7 mouse cellular contexts compared by ENCODE assay signal in the genomic region with DNA sequence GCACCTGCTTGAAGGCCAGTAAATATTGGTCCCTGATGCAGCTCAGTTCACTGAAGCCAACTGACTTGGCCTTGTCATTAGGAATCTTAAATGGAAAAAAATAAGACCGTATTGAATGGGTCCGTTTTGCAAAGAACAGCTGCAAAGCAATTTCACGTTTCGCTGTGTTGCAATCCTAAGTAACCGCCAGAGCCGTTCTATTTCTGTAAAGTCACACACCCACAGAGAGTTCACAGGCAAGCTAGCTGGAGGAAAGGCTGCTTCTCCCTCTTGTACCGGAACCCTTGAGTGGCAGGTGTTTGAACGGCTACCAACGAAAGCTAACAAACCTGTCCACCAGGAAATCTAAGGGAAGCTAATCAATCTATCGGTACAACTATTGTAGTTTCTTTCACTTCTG.
A peak's percentile ranks its signal among the peaks of the same experiment; 100 is the strongest.
DNase-seq lines count a peak whose midpoint lies in the region; ATAC-seq and TF ChIP-seq lines count a peak whose summit lies in the region.

No protein-coding gene starts in this region.

- ATAC-seq in lung, embryonic 14.5 days (ENCODE audit: insufficient read depth) = no peak; the same call in 1 of the 2 replicates

- no peak for TF ChIP-seq CTCF in lung, embryonic 14.5 days (IDR thresholded peaks at IDR 0.05; ENCODE audit: low read depth)
- no peak for TF ChIP-seq CTCF in thymus, adult 2 months (IDR thresholded peaks at IDR 0.05; ENCODE audit: borderline replicate concordance, control insufficient read depth, extremely low read depth, insufficient read depth, low read length, poor library complexity)

- no peak overlapping the region for H3K4me3 ChIP-seq in lung, embryonic 14.5 days (ENCODE audit: low read depth, low read length)
- H3K4me3 ChIP-seq in thymus, adult 2 months (ENCODE audit: control insufficient read depth, insufficient read depth, low read length) = no peak overlapping the region

- H3K9me3 ChIP-seq in lung, embryonic 14.5 days (ENCODE audit: low read depth, low read length) = no peaks in the 10 kb centered on the region

- no peaks in the 10 kb centered on the region for H3K36me3 ChIP-seq in lung, embryonic 14.5 days (ENCODE audit: insufficient read depth)
- no peaks in the 10 kb centered on the region for H3K36me3 ChIP-seq in thymus, adult 2 months (ENCODE audit: control insufficient read depth, insufficient read depth, low read length)

- no peak for TF ChIP-seq POLR2A in thymus, adult 2 months (IDR thresholded peaks at IDR 0.05; ENCODE audit: control insufficient read depth, extremely low read depth, insufficient read depth, low read length, poor library complexity)

- intact Hi-C loops in heart, postnatal 14 days (cut with DNase I) = no loop called here

- no peak overlapping the region; the same call in 1 of the 2 replicates for H3K27ac ChIP-seq in lung, embryonic 14.5 days (ENCODE audit: low read depth)
- peak overlapping the region; percentile 65 for H3K27ac ChIP-seq in thymus, adult 2 months (ENCODE audit: control insufficient read depth, insufficient read depth, low read length)

- H3K4me2 ChIP-seq in lung, embryonic 14.5 days = no peak overlapping the region

- WGBS in lung, embryonic 14.5 days = 56% methylated on average over 10 of the region's 10 CpGs
- 12% methylated on average over 10 of the region's 10 CpGs for WGBS in thymus, adult 2 months

- H3K4me1 ChIP-seq in lung, embryonic 14.5 days (ENCODE audit: insufficient read depth) = no peaks in the 10 kb centered on the region; the same call in 1 of the 2 replicates
- peaks cover 6% of the 10 kb centered on the region for H3K4me1 ChIP-seq in thymus, adult 2 months (replicated peaks; ENCODE audit: control insufficient read depth, insufficient read depth, low read length)

- H3K27me3 ChIP-seq in lung, embryonic 14.5 days (ENCODE audit: insufficient read depth, low read length) = no peaks in the 10 kb centered on the region
- no peaks in the 10 kb centered on the region for H3K27me3 ChIP-seq in thymus, adult 2 months (ENCODE audit: control insufficient read depth, insufficient read depth, low read length)

- peak; percentile 15 to 64 for DNase-seq in spleen, postnatal 4 days (ENCODE audit: low spot score in 2 of 2)
- DNase-seq in spleen, postnatal 14 days (ENCODE audit: low spot score in 2 of 2) = no peak
- peak; percentile 10 to 16 for DNase-seq in heart, postnatal 14 days
- peak; percentile 42 for DNase-seq in lung, embryonic 14.5 days
- DNase-seq in thymus, adult 2 months = peak; percentile 60
- no peak for DNase-seq in kidney, postnatal 4 days
- DNase-seq in testis, postnatal 14 days (ENCODE audit: low spot score) = no peak

- H3K9ac ChIP-seq in lung, embryonic 14.5 days = no peak overlapping the region

Comparison
In these comparisons a context has a peak if more than half of its experiments do, and no peak if none do; other contexts are left out.
1. DNase-seq: peak in spleen, postnatal 4 days (2 of 2), heart, postnatal 14 days (2 of 2), lung, embryonic 14.5 days (single experiment) and thymus, adult 2 months (single experiment); none in spleen, postnatal 14 days (0 of 2), kidney, postnatal 4 days (0 of 2) and testis, postnatal 14 days (single experiment).